Mouse (Mus musculus) lung, embryonic 15.5 days (tissue): ENCODE measurements around the gene 0610040J01Rik. TPM values are rescaled to one million over a fixed set of nuclear protein-coding genes. Genes with fewer than 3 reads are reported as not detected.

Experiments used
- ATAC-seq: fragments of 200-750 bp; cut with Nextera tagmentation; 2 replicates; pipeline ENCODE4 v1.8.0; 2017; ENCODE audit warnings: moderate number of reproducible peaks, borderline replicate concordance; ENCODE audit not compliant: low FRiP score, low TSS enrichment; ENCODE audit errors: extremely low read depth
- H3K27ac ChIP-seq: fragments of 300-500 bp; sonication (generic); 2 replicates; pipeline ENCODE4 v1.5.1; 2015; ENCODE audit warnings: moderate library complexity, mild to moderate bottlenecking, inconsistent platforms
- H3K27me3 ChIP-seq: fragments of 300-500 bp; sonication (generic); 2 replicates; pipeline ENCODE4 v1.6.1; 2015; ENCODE audit warnings: inconsistent platforms
- H3K36me3 ChIP-seq: fragments of 300-500 bp; sonication (generic); 2 replicates; pipeline ENCODE4 v1.6.1; 2015; ENCODE audit warnings: inconsistent platforms
- H3K4me1 ChIP-seq: fragments of 300-500 bp; sonication (generic); 2 replicates; pipeline ENCODE4 v1.6.1; 2015; ENCODE audit warnings: inconsistent platforms
- H3K4me2 ChIP-seq: fragments of 300-500 bp; sonication (generic); 2 replicates; pipeline ENCODE4 v1.6.1; 2015; ENCODE audit warnings: inconsistent platforms, mild to moderate bottlenecking, moderate library complexity
- H3K4me3 ChIP-seq: fragments of 300-500 bp; sonication (generic); 2 replicates; pipeline ENCODE4 v1.5.1; 2015; ENCODE audit warnings: mild to moderate bottlenecking, inconsistent platforms
- H3K9ac ChIP-seq: fragments of 300-500 bp; sonication (generic); 2 replicates; pipeline ENCODE4 v1.6.1; 2015; ENCODE audit warnings: inconsistent platforms
- H3K9me3 ChIP-seq: fragments of 300-500 bp; sonication (generic); 2 replicates; pipeline ENCODE4 v1.6.1; 2016; ENCODE audit warnings: inconsistent platforms
- WGBS: fragments of 180-500 bp; shearing (Covaris S2); methylation state at CpG from one replicate; pipeline ENCODE4 v1.1.7; 2015; 5-methylcytosine and 5-hydroxymethylcytosine counted together
- polyA plus RNA-seq: library from polyadenylated mRNA; unstranded; fragments of >200 nt; fragmentation: Nextera tagmentation; extraction: Ambion mirVana; gene quantifications from 2 replicates; pipeline ENCODE4 v1.2.1, GENCODE M21; 2015

The 0610040J01Rik gene
- polyA plus RNA-seq, 1 experiment from 2014 or later, result 28.9 TPM

GRCm38 (mm10) chr5:63943291-63943690 is 131.1 kb downstream of the 0610040J01Rik start:
- no peak overlapping the region for H3K27ac ChIP-seq
- no peaks in the 10 kb centered on the region for H3K36me3 ChIP-seq
- H3K9me3 ChIP-seq, result no peaks in the 10 kb centered on the region
- H3K27me3 ChIP-seq, result no peaks in the 10 kb centered on the region
- 81% methylated on average over 9 of the region's 9 CpGs for WGBS
- peaks cover 13% of the 10 kb centered on the region; the same call in 1 of the 2 replicates for H3K4me1 ChIP-seq
- no peak overlapping the region for H3K4me3 ChIP-seq
- H3K4me2 ChIP-seq, result no peak overlapping the region
- ATAC-seq, result no peak
- H3K9ac ChIP-seq, result no peak overlapping the region

- H3K9ac ChIP-seq, result no peak overlapping the region
- no peaks in the 10 kb centered on the region for H3K9me3 ChIP-seq
- 87% methylated on average over 8 of the region's 8 CpGs for WGBS
- no peak for ATAC-seq
- no peaks in the 10 kb centered on the region for H3K27me3 ChIP-seq
- no peak overlapping the region for H3K4me3 ChIP-seq
- H3K4me1 ChIP-seq, result peaks cover 34% of the 10 kb centered on the region
- H3K4me2 ChIP-seq, result no peak overlapping the region
- H3K27ac ChIP-seq, result no peak overlapping the region
- H3K36me3 ChIP-seq, result no peaks in the 10 kb centered on the region
Measured at GRCm38 (mm10) chr5:63947526-63947925, 135.4 kb downstream of the 0610040J01Rik start.

- Histone ChIP-seq H3K36me3 (no peaks in the 10 kb centered on the region), H3K27ac (peak overlapping the region; percentile 70), H3K4me3 (no peak overlapping the region), H3K9ac (no peak overlapping the region), H3K27me3 (no peaks in the 10 kb centered on the region), H3K4me1 (peaks cover 34% of the 10 kb centered on the region), H3K9me3 (no peaks in the 10 kb centered on the region), H3K4me2 (no peak overlapping the region)
- no peak for ATAC-seq
- WGBS, result 21% methylated on average over 3 of the region's 3 CpGs
Measured at GRCm38 (mm10) chr5:63949195-63949594, 137.0 kb downstream of the 0610040J01Rik start.

Other genes with a start within 250 kb of the 0610040J01Rik start
- 0.08 and 0.09 TPM in 2 replicates for gene Nwd2, start 163.3 kb upstream of the 0610040J01Rik start, polyA plus RNA-seq
- gene Rell1, start 156.5 kb downstream of the 0610040J01Rik start, polyA plus RNA-seq, result 28.2 and 29.3 TPM in 2 replicates